Mouse (Mus musculus) hindbrain, postnatal 0 days (tissue): ENCODE results near the gene Prkn. TPM values are rescaled to one million over a fixed set of nuclear protein-coding genes. Genes with fewer than 3 reads are reported as not detected.

Experiments
- ATAC-seq: fragments of 200-750 bp; cut with Nextera tagmentation; 2 replicates; pipeline ENCODE4 v1.8.0; 2017; ENCODE audit warnings: mild to moderate bottlenecking, moderate TSS enrichment, moderate library complexity
- DNase-seq: peaks from one replicate; pipeline ENCODE4 v3.0.0-alpha.2; 2015; ENCODE audit warnings: low spot score
- H3K27ac ChIP-seq: fragments of 300-500 bp; sonication (generic); 2 replicates; pipeline ENCODE4 v1.5.1; 2014; ENCODE audit warnings: mild to moderate bottlenecking
- H3K27me3 ChIP-seq: fragments of 300-500 bp; sonication (generic); 2 replicates; pipeline ENCODE4 v1.6.1; 2014; ENCODE audit warnings: low read length, mixed read lengths; ENCODE audit not compliant: insufficient read depth
- H3K36me3 ChIP-seq: fragments of 300-500 bp; sonication (generic); 2 replicates; pipeline ENCODE4 v1.6.1; 2014; ENCODE audit warnings: low read length, mixed read lengths; ENCODE audit not compliant: insufficient read depth
- H3K4me1 ChIP-seq: fragments of 300-500 bp; sonication (generic); 2 replicates; pipeline ENCODE4 v1.6.1; 2014; ENCODE audit warnings: antibody characterized with exemption, low read length, mixed read lengths; ENCODE audit not compliant: insufficient read depth
- H3K4me2 ChIP-seq: fragments of 300-500 bp; sonication (generic); 2 replicates; pipeline ENCODE4 v1.6.1; 2014; ENCODE audit warnings: low read depth, mild to moderate bottlenecking, low read length, moderate library complexity, mixed read lengths
- H3K4me3 ChIP-seq: fragments of 300-500 bp; sonication (generic); 2 replicates; pipeline ENCODE4 v1.5.1; 2014; ENCODE audit warnings: low read length
- H3K9ac ChIP-seq: fragments of 300-500 bp; sonication (generic); replicated peaks from 2 replicates; pipeline ENCODE4 v1.6.1; 2014; ENCODE audit warnings: mild to moderate bottlenecking, low read length, moderate library complexity, mixed read lengths
- H3K9me3 ChIP-seq: fragments of 300-500 bp; sonication (generic); 2 replicates; pipeline ENCODE4 v1.6.1; 2016; ENCODE audit warnings: low read length, mixed read lengths
- CTCF ChIP-seq: IDR thresholded peaks from 2 replicates; pipeline ENCODE4 v1.5.1; 2016; ENCODE audit warnings: antibody characterized with exemption, control low read depth, low read depth
- WGBS: fragments of 180-500 bp; shearing (Covaris S2); extraction: QIAGEN DNeasy Blood & Tissue Kit; methylation state at CpG from one replicate; pipeline ENCODE4 v1.1.7; 2014; 5-methylcytosine and 5-hydroxymethylcytosine counted together
- polyA plus RNA-seq: library from polyadenylated mRNA; unstranded; fragments of >200 nt; fragmentation: Nextera tagmentation; extraction: Ambion mirVana; gene quantifications from 2 replicates; pipeline ENCODE4 v1.2.1, GENCODE M21; 2015
- total RNA-seq: library from RNA; depleted of rRNA; stranded (reverse); fragments of >200 nt; gene quantifications from 2 replicates; pipeline ENCODE4 v1.2.3, GENCODE M21; 2014

Prkn gene
- total and polyA plus RNA-seq, 2 experiments from 2014 or later = 9.3 to 10.7 TPM

- no peaks in the 10 kb centered on the region for H3K9me3 ChIP-seq
- no peak for DNase-seq
- TF ChIP-seq CTCF = no peak
- no peak overlapping the region for H3K9ac ChIP-seq
- H3K4me2 ChIP-seq = no peak overlapping the region
- H3K4me3 ChIP-seq = no peak overlapping the region
- no peak overlapping the region for H3K27ac ChIP-seq
- H3K36me3 ChIP-seq = no peaks in the 10 kb centered on the region
- no peak for ATAC-seq
- 100% methylated on average over 1 of the region's 1 CpGs for whole genome bisulfite sequencing
- no peaks in the 10 kb centered on the region for H3K4me1 ChIP-seq
- H3K27me3 ChIP-seq = no peaks in the 10 kb centered on the region
These were observed 1130.0 kb downstream of the Prkn start for GRCm38 (mm10) chr17:11970160-11970559.

DNA sequence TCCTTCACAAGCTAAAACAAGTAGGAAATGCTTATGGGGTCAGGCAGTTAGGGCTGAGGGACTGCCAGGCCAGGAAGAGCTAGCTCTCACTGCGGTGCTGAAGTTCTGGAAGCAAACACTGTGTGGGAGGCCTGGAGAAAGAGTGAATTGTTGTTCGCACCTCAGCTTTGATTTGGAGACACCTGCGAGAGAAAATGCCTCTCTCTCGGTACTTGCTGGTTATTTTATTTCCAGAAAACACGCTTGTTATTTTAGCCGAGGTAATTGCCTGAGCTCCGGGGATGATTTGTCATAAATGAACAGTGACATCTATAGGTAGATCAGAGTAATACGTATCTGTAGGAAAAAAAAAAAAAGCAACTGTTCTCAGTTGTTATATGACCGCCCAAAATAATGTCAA lies 1132.4 kb downstream of the Prkn start:
- Histone ChIP-seq H3K4me1 (no peaks in the 10 kb centered on the region), H3K9ac (no peak overlapping the region), H3K4me3 (no peak overlapping the region), H3K27ac (peak overlapping the region; percentile 36; the same call in 1 of the 2 replicates), H3K27me3 (no peaks in the 10 kb centered on the region), H3K4me2 (peak overlapping the region; percentile 33), H3K36me3 (no peaks in the 10 kb centered on the region), H3K9me3 (no peaks in the 10 kb centered on the region)
- TF ChIP-seq CTCF = peak; percentile 67
- DNase-seq = peak; percentile 73
- whole genome bisulfite sequencing = 7% methylated on average over 9 of the region's 9 CpGs
- ATAC-seq = no peak

DNA sequence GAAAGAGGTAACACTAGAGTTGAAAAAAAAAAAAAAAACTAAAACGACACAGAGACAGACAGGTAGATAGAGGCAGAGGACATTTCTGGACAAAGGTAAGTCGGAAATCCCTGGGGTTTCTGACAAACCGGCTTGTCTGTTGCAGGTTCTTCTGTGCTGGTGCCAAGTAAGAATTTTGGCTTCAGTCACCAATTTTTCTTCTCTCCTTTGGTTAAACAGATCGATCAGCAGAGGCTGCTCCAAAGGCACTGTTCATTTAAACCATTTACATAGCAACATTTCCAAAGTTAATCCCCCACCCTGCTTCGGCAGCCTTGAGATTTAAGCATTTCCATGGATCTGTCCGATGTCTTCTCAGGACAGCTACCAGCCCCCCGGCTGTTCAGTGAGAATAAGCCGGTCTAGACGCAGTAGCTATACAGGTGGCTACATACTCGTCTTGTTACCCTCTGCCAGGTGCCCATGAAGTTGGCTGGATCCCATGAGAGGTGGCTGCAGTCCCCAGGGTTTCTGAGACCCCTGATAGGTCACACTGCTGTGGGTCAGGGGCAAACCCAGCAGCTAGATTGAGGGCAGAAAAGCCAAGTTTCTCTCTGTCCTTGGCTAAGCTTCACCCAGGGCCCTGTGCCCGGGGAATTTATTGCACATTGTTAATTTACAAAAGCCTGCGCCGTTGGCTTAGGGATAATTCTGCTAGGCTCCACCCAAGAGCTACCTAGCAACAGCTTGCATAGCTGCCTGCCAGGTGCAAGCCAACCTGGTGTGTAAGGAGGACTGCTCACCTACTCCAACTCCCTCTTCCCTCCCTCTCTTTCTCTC lies 1133.0 kb downstream of the Prkn start:
- Histone ChIP-seq H3K27me3 (no peaks in the 10 kb centered on the region), H3K36me3 (no peaks in the 10 kb centered on the region), H3K9me3 (no peaks in the 10 kb centered on the region), H3K4me3 (no peak overlapping the region), H3K4me1 (no peaks in the 10 kb centered on the region), H3K27ac (peak overlapping the region; percentile 46; the same call in 1 of the 2 replicates), H3K9ac (no peak overlapping the region), H3K4me2 (peak overlapping the region; percentile 33)
- no peak for TF ChIP-seq CTCF
- DNase-seq = peak; percentile 34
- 34% methylated on average over 13 of the region's 13 CpGs for WGBS
- ATAC-seq = 0 out of 2 replicates have a peak, but pooled peaks have one; percentile 21

- H3K27me3 ChIP-seq = no peaks in the 10 kb centered on the region
- no peak overlapping the region for H3K4me3 ChIP-seq
- H3K4me2 ChIP-seq = no peak overlapping the region
- no peaks in the 10 kb centered on the region for H3K36me3 ChIP-seq
- H3K27ac ChIP-seq = no peak overlapping the region
- no peak overlapping the region for H3K9ac ChIP-seq
- 37% methylated on average over 7 of the region's 7 CpGs for WGBS
- DNase-seq (peak; percentile 83), ATAC-seq (0 out of 2 replicates have a peak, but pooled peaks have one; percentile 27)
- peak; percentile 83 for TF ChIP-seq CTCF
- no peaks in the 10 kb centered on the region for H3K4me1 ChIP-seq
- no peaks in the 10 kb centered on the region for H3K9me3 ChIP-seq
These were observed 1135.0 kb downstream of the Prkn start for GRCm38 (mm10) chr17:11975062-11975607.

DNA sequence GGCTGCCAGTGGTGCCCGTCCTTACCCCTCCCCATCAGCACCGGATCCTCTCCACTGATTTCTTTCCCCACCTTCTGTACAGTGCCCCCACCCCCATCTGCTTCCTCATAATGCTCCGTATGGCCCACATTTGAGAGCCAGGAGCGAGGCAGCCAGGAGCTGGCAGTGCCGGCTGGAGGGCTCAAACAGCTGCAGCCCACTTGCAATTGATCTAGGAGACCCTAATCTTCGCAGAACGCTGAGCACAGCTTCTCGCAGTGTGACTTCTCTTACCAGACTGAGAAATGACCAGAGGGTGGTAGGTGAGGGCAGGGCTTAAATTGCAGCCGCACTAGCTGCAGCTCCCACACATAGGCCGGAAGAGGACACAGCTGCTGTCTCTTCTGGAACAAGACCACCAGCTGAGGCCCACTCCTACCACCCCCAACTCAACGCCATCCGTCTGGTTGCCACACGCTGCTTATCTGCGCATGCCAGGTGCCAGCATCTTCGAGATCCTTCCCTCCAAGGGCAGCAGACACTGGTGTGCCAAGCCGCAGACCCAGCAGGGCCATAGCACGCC lies 1138.2 kb downstream of the Prkn start:
- H3K4me2 ChIP-seq = no peak overlapping the region
- WGBS = 24% methylated on average over 17 of the region's 17 CpGs
- peak overlapping the region; percentile 58; the same call in 1 of the 2 replicates for H3K27ac ChIP-seq
- no peaks in the 10 kb centered on the region for H3K4me1 ChIP-seq
- no peak for TF ChIP-seq CTCF
- H3K4me3 ChIP-seq = no peak overlapping the region
- DNase-seq = peak; percentile 81
- no peaks in the 10 kb centered on the region for H3K27me3 ChIP-seq
- no peaks in the 10 kb centered on the region for H3K36me3 ChIP-seq
- no peaks in the 10 kb centered on the region for H3K9me3 ChIP-seq
- 0 out of 2 replicates have a peak overlapping the region, but pooled peaks have one; percentile 17 for H3K9ac ChIP-seq
- ATAC-seq = peak; percentile 86

DNA sequence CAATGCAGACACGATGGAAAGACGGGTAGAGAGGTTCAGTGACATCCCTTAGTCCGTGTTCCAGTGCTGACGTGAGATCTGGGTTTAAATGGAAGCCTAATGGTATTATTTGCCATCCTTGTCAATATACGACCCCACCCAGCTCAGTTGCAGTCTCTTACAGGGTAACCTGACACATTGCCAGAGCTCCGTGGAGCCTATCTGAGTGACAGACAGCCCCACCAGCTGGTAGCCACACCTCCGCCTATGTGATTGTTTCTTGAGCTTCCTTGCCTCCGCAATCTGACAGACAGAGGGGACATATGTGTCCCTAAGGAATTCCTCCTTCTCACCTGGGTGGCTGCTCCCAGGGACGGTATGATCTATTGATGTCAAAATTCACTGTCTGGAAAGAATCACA lies 1141.5 kb downstream of the Prkn start:
- DNase-seq = peak; percentile 27
- WGBS = 68% methylated on average over 9 of the region's 9 CpGs
- no peak for ATAC-seq
- no peaks in the 10 kb centered on the region for H3K4me1 ChIP-seq
- H3K27me3 ChIP-seq = no peaks in the 10 kb centered on the region
- no peaks in the 10 kb centered on the region for H3K36me3 ChIP-seq
- no peaks in the 10 kb centered on the region for H3K9me3 ChIP-seq
- no peak overlapping the region for H3K9ac ChIP-seq
- H3K27ac ChIP-seq = no peak overlapping the region
- no peak overlapping the region for H3K4me3 ChIP-seq
- no peak overlapping the region for H3K4me2 ChIP-seq
- TF ChIP-seq CTCF = no peak
